Mouse (Mus musculus): ENCODE data around the gene Ifit3b. TPM values are rescaled to one million over a fixed set of nuclear protein-coding genes. Genes with fewer than 3 reads are reported as not detected.
"Not testable (repeated sequence)": the region's sequence is repeated elsewhere in the genome, so short reads cannot be mapped to it uniquely, and the experiment has no call there.

Ifit3b gene
- 0.74 and 0.94 TPM in 2 replicates for total RNA-seq (2017)

- peak; percentile 86 to 89 for ATAC-seq (replicated peaks in 1 of 2; ENCODE audit: insufficient read depth in 1 of 2, low FRiP score in 2 of 2, low TSS enrichment in 1 of 2, low read depth in 1 of 2, poor library complexity in 2 of 2, severe bottlenecking in 2 of 2)
Observed at GRCm38 (mm10) chr19:34607237-34608051, at the start of gene Ifit3b. Gene Ifit3b, plus strand, starts transcription at chr19:34607970.

- no peak for ATAC-seq (replicated peaks in 1 of 2; ENCODE audit: insufficient read depth in 1 of 2, low FRiP score in 2 of 2, low TSS enrichment in 1 of 2, low read depth in 1 of 2, poor library complexity in 2 of 2, severe bottlenecking in 2 of 2)
Observed at GRCm38 (mm10) chr19:34562556-34562955, 45.2 kb upstream of the Ifit3b start.

GRCm38 (mm10) chr19:34566178-34566784 lies 41.5 kb upstream of the Ifit3b start:
- ATAC-seq (replicated peaks in 1 of 2; ENCODE audit: insufficient read depth in 1 of 2, low FRiP score in 2 of 2, low TSS enrichment in 1 of 2, low read depth in 1 of 2, poor library complexity in 2 of 2, severe bottlenecking in 2 of 2) = no peak

GRCm38 (mm10) chr19:34568988-34569895 lies 38.5 kb upstream of the Ifit3b start:
- ATAC-seq (replicated peaks in 1 of 2; ENCODE audit: insufficient read depth in 1 of 2, low FRiP score in 2 of 2, low TSS enrichment in 1 of 2, low read depth in 1 of 2, poor library complexity in 2 of 2, severe bottlenecking in 2 of 2) = no peak

- ATAC-seq (replicated peaks in 1 of 2; ENCODE audit: insufficient read depth in 1 of 2, low FRiP score in 2 of 2, low TSS enrichment in 1 of 2, low read depth in 1 of 2, poor library complexity in 2 of 2, severe bottlenecking in 2 of 2) = peak; percentile 56 to 77
Observed at GRCm38 (mm10) chr19:34569896-34570476, 37.8 kb upstream of the Ifit3b start.

GRCm38 (mm10) chr19:34571080-34571479 lies 36.7 kb upstream of the Ifit3b start:
- no peak for ATAC-seq (replicated peaks in 1 of 2; ENCODE audit: insufficient read depth in 1 of 2, low FRiP score in 2 of 2, low TSS enrichment in 1 of 2, low read depth in 1 of 2, poor library complexity in 2 of 2, severe bottlenecking in 2 of 2)

GRCm38 (mm10) chr19:34573650-34574049 lies 34.1 kb upstream of the Ifit3b start:
- no peak for ATAC-seq (replicated peaks in 1 of 2; ENCODE audit: insufficient read depth in 1 of 2, low FRiP score in 2 of 2, low TSS enrichment in 1 of 2, low read depth in 1 of 2, poor library complexity in 2 of 2, severe bottlenecking in 2 of 2)

GRCm38 (mm10) chr19:34577121-34577520 lies 30.6 kb upstream of the Ifit3b start:
- no peak for ATAC-seq (replicated peaks in 1 of 2; ENCODE audit: insufficient read depth in 1 of 2, low FRiP score in 2 of 2, low TSS enrichment in 1 of 2, low read depth in 1 of 2, poor library complexity in 2 of 2, severe bottlenecking in 2 of 2)

GRCm38 (mm10) chr19:34582696-34583095 lies 25.1 kb upstream of the Ifit3b start:
- peak; percentile 27 to 31; a peak in 1 of 4 replicates for ATAC-seq (replicated peaks in 1 of 2; ENCODE audit: insufficient read depth in 1 of 2, low FRiP score in 2 of 2, low TSS enrichment in 1 of 2, low read depth in 1 of 2, poor library complexity in 2 of 2, severe bottlenecking in 2 of 2)

GRCm38 (mm10) chr19:34583126-34583766 lies 24.5 kb upstream of the Ifit3b start, which contains the start of gene Ifit3:
Gene Ifit3, plus strand, starts transcription at chr19:34583531.
- peak; percentile 85 to 89 for ATAC-seq (replicated peaks in 1 of 2; ENCODE audit: insufficient read depth in 1 of 2, low FRiP score in 2 of 2, low TSS enrichment in 1 of 2, low read depth in 1 of 2, poor library complexity in 2 of 2, severe bottlenecking in 2 of 2)

GRCm38 (mm10) chr19:34585740-34586458 lies 21.9 kb upstream of the Ifit3b start:
- not testable (repeated sequence) for ATAC-seq (replicated peaks in 1 of 2; ENCODE audit: insufficient read depth in 1 of 2, low FRiP score in 2 of 2, low TSS enrichment in 1 of 2, low read depth in 1 of 2, poor library complexity in 2 of 2, severe bottlenecking in 2 of 2)

- ATAC-seq (replicated peaks in 1 of 2; ENCODE audit: insufficient read depth in 1 of 2, low FRiP score in 2 of 2, low TSS enrichment in 1 of 2, low read depth in 1 of 2, poor library complexity in 2 of 2, severe bottlenecking in 2 of 2) = not testable (repeated sequence)
Observed at GRCm38 (mm10) chr19:34587898-34588692, 19.7 kb upstream of the Ifit3b start.

GRCm38 (mm10) chr19:34588959-34589358 lies 18.8 kb upstream of the Ifit3b start:
- ATAC-seq (replicated peaks in 1 of 2; ENCODE audit: insufficient read depth in 1 of 2, low FRiP score in 2 of 2, low TSS enrichment in 1 of 2, low read depth in 1 of 2, poor library complexity in 2 of 2, severe bottlenecking in 2 of 2) = no peak

- ATAC-seq (replicated peaks in 1 of 2; ENCODE audit: insufficient read depth in 1 of 2, low FRiP score in 2 of 2, low TSS enrichment in 1 of 2, low read depth in 1 of 2, poor library complexity in 2 of 2, severe bottlenecking in 2 of 2) = no peak
Observed at GRCm38 (mm10) chr19:34593456-34593855, 14.3 kb upstream of the Ifit3b start.

GRCm38 (mm10) chr19:34594523-34594922 lies 13.2 kb upstream of the Ifit3b start:
- ATAC-seq (replicated peaks in 1 of 2; ENCODE audit: insufficient read depth in 1 of 2, low FRiP score in 2 of 2, low TSS enrichment in 1 of 2, low read depth in 1 of 2, poor library complexity in 2 of 2, severe bottlenecking in 2 of 2) = not testable (repeated sequence)

GRCm38 (mm10) chr19:34596811-34597210 lies 11.0 kb upstream of the Ifit3b start:
- no peak for ATAC-seq (replicated peaks in 1 of 2; ENCODE audit: insufficient read depth in 1 of 2, low FRiP score in 2 of 2, low TSS enrichment in 1 of 2, low read depth in 1 of 2, poor library complexity in 2 of 2, severe bottlenecking in 2 of 2)

Measured in hematopoietic stem cell, adult 5-6 weeks (primary cell).